Mouse (Mus musculus) frontal cortex, adult (tissue): ENCODE data around the gene Psma6.
"Not testable (repeated sequence)": the region's sequence is repeated elsewhere in the genome, so short reads cannot be mapped to it uniquely, and the experiment has no call there.

Experiments used
- ATAC-seq: cut with Nextera tagmentation; 2 replicates; pipeline ENCODE4 v1.9.2; 2017; ENCODE audit warnings: mild to moderate bottlenecking, moderate library complexity, mixed read lengths; ENCODE audit not compliant: low TSS enrichment

Psma6 gene

DNA sequence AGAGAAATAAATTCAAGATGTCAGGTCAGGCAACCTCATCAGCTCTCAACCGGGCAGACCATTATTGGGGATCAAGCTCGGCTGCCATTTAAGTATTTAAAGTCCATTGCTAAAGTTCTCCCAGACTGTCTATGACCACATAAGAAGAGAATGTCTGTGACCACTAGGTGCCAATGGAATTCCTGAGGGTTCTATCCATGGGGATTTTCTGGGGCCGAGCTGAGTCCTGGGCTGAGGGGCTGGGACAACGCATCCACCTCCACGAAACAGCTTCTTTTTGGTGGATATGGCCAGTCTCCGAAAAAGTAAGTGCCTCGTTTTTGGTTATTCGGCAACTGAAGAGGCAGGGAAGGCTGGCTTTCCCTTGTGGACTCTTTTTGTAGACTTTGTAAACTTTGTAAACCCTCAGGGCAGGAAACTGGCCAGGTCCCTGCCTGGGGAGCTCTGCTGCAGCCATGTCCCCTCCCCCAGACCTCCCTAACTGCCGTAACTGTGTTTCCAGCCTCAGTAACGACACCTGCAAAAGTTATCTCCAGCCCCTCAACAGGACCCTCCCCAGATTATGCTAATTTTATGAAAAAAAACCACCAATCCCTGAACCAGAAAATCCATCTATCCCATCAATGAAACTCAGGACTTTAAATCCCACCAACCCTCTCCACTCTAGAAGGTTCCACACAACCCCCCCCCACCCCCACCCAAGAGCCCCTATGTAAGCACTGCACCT is at the start of gene Psma6:
Psma6 (plus strand) TSS at position 200 of the 727 bp plus-strand sequence.
- ATAC-seq, result no peak

DNA sequence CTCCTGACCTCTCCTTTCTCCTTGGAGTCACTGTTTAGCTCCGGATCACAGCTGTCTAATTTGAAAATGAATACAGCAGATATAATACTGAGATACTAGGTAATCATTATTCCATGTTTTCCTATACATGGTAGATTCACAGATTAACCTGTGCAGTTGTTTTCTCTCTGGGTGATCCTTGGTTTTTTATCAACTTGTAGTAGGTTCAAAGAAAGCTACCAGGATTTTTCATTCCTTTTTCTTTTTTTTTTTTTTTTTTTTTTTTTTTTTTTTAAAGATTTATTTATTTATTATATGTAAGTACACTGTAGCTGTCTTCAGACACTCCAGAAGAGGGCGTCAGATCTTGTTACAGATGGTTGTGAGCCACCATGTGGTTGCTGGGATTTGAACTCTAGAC is 45.5 kb upstream of the Psma6 start:
- not testable (repeated sequence) for ATAC-seq

- ATAC-seq, result not testable (repeated sequence)
Observed at GRCm38 (mm10) chr12:55343045-55343444, 41.0 kb upstream of the Psma6 start.

DNA sequence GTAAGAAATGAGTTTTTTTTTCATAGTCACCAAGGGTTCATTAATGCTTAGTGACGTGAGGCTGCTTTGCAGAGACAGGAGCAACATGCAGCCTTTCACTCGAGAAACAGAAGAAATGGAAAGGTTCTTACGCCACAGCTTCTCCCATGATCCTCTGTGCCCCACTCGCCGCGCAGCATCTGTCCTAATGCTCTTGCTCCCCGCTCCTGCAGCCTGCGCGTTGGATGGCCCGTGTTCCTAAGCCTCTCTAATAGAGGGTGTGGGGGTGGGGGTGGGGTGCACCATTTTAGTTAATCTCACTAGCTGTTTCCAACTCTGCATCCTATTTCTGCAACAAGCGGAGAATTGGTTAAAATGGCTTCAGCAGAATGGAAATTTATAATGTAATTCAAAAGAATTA is 40.0 kb upstream of the Psma6 start:
- peak; percentile 80 for ATAC-seq

DNA sequence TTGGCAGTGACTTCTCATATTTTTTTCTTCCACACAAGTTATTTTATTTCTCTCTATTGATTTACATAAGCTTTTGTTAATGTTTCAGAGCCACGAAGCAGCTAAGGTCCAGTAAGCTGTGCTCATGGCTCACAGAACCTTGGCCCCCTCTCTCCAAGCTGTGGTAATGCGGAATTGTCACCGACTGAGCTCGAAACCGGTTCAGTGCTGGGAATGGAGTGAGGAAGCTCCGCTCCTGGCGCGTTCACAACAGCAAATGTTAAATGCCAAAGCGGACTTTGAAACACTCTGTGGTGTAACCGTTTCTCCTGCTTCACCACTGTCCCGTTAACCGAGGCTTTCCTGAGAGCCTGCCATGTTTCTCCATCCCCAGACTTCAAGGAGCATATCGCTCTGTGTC is 39.4 kb upstream of the Psma6 start:
- peak; percentile 48; the same call in 1 of the 2 replicates for ATAC-seq

- no peak for ATAC-seq
Observed at GRCm38 (mm10) chr12:55353423-55353822, 30.6 kb upstream of the Psma6 start.

DNA sequence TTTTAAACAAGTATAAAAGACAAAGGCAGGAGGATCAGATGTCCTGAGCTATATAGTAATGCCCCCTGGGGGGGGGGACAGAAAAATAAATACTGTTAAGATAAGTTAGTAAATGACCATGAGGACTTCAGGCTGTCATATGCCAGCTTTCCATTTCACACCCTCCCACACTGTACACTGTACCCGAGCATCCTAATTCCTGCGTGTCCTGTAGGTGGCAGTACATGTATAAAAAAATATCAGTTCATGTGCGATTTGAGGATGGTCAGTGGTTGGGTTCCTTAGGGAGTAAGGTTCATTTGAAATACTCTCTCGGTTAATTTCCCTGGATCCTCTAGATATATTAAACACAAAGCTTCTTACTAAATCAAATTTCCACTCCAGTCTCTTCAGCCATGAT is 29.1 kb upstream of the Psma6 start:
- ATAC-seq, result peak; percentile 85

DNA sequence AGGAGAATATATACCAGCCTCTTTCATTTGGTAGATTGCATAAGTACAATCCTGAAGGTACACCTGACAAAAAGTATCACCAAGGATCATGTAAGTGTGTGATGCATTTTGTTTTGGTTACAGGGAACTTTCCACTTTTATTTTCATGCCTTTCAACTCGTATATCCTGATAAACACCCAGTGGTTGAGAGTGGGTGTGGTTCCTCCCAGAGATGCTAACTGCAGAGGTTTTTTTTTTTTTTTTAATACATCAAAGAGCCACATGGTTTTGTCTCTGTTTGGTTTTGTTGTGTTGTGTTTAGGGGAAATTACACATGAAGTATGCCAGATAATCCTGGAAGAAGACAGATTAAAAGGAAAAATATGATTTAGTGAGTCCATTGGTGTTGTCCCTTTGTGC is 26.7 kb upstream of the Psma6 start:
- no peak for ATAC-seq

DNA sequence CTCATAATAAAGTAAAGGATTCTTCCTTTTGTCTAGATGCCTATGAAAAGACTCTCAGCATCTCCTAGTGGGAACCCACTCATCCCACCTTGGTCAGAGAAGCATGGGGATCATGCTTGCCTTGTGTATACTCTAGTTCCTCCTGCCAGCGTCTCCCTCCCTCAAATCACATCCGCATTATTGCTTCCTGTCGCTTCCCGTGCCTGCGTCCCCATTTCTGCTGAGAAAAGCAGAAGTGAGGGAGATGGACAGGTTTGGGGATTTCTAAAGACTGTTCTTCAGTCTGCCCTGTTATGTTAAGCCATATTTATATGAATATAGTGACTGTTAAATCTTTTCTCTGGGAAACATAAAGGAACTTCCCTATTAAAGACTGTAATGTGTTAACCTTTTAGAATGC is 23.1 kb upstream of the Psma6 start:
- no peak for ATAC-seq

GRCm38 (mm10) chr12:55365083-55365482 is 18.9 kb upstream of the Psma6 start:
- no peak for ATAC-seq

GRCm38 (mm10) chr12:55372424-55373055 is 11.5 kb upstream of the Psma6 start:
- ATAC-seq, result no peak

- no peak for ATAC-seq
Observed at GRCm38 (mm10) chr12:55376956-55377609, 6.9 kb upstream of the Psma6 start.

- no peak for ATAC-seq
Observed at GRCm38 (mm10) chr12:55377610-55377980, 6.4 kb upstream of the Psma6 start.

GRCm38 (mm10) chr12:55384826-55385225 is 804 bp downstream of the Psma6 start:
- no peak for ATAC-seq

DNA sequence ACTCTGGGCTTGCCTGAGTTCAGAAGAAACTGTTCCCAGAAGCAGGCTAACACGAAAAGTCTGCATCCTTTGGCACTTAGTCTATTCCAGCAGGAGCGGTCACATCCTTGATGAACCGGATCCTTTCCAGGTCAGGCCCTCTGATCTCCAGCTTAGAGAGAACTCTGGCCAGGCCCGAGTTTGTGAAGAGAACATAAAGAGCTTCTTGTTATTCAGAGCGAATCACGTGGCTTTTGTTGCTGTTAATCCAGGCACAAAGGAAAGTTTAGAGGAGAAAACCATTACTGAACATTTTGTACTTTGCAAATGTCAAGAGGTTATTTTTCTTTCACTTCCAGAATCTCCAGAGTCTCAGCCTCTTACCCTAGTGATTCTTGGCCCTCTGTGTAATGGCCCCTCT is 1.9 kb downstream of the Psma6 start:
- ATAC-seq, result peak; percentile 23; the same call in 1 of the 2 replicates

- ATAC-seq, result no peak
Observed at GRCm38 (mm10) chr12:55386456-55386855, 2.4 kb downstream of the Psma6 start.

GRCm38 (mm10) chr12:55387083-55387787 is 3.2 kb downstream of the Psma6 start:
- ATAC-seq, result no peak

- ATAC-seq, result no peak
Observed at GRCm38 (mm10) chr12:55387788-55388465, 3.9 kb downstream of the Psma6 start.

DNA sequence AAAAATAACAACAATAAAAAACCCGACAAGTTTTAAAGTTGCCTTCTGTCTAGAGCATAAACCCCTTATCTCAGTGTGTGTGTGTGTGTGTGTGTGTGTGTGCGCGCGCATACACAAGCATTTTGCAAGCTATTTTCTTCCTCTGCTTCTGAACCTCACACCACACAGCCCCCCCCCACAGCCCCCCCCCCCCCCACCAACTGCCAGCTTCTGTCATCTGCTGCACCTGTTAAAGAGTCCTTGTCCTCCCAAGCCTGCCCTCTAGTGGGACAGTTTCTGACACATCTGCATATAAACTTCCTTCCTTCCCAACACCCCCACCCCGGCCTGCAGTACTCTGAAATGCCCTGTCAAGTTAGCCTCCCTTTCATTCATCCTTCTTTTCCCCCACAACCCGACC is 4.5 kb downstream of the Psma6 start:
- ATAC-seq, result no peak

GRCm38 (mm10) chr12:55389132-55390081 is 5.4 kb downstream of the Psma6 start:
- no peak for ATAC-seq

- no peak for ATAC-seq
Observed at GRCm38 (mm10) chr12:55392120-55392519, 8.1 kb downstream of the Psma6 start.
